Mouse (Mus musculus): ENCODE results near the gene Cpeb4. TPM values are rescaled to one million over a fixed set of nuclear protein-coding genes. Genes with fewer than 3 reads are reported as not detected.

Cpeb4 gene
- total and polyA plus RNA-seq, 3 experiments = 13.8 to 23.9 (median 20.1) TPM

- Histone ChIP-seq H3K4me1 (ENCODE audit: control insufficient read depth in 1 of 2, insufficient read depth in 2 of 2) (no peaks in the 10 kb centered on the region), H3K9me3 (replicated peaks; ENCODE audit: low read length) (no peaks in the 10 kb centered on the region), H3K4me2 (ENCODE audit: insufficient read depth, low read depth, poor library complexity, severe bottlenecking) (no peak overlapping the region), H3K9ac (ENCODE audit: insufficient read depth, low read depth) (no peak overlapping the region), H3K27ac (ENCODE audit: insufficient read depth, low read depth) (no peak overlapping the region), H3K4me3 (replicated peaks in 1 of 3; ENCODE audit: low read depth in 2 of 3, low read length in 2 of 3, poor library complexity in 1 of 3) (no peak overlapping the region), H3K27me3 (replicated peaks) (no peaks in the 10 kb centered on the region), H3K36me3 (replicated peaks in 1 of 2; ENCODE audit: control insufficient read depth in 1 of 2, insufficient read depth in 1 of 2, low read length in 1 of 2) (peaks cover 26 to 53% of the 10 kb centered on the region in 2 experiments), H3K79me2 (replicated peaks; ENCODE audit: control insufficient read depth, extremely low read depth, insufficient read depth, poor library complexity, severe bottlenecking) (no peaks in the 10 kb centered on the region)
- dilution Hi-C loops (cut with MboI; ENCODE audit: extremely low pct_ligation_motif_present, extremely low pct_unique_long_range_greater_than_20kb, low sequenced_read_pairs) (no loop called here), in situ Hi-C loops (cut with MboI; ENCODE audit: low pct_ligation_motif_present, low pct_unique_long_range_greater_than_20kb, low sequenced_read_pairs) (no loop called here)
- TF ChIP-seq JUND (conservative IDR thresholded peaks at IDR 0.05; ENCODE audit: low read depth, low read length) = no peak
- TF ChIP-seq RCOR1 (conservative IDR thresholded peaks at IDR 0.05; ENCODE audit: low read depth, low read length) = no peak
- TF ChIP-seq PAX5 (IDR thresholded peaks at IDR 0.05; ENCODE audit: low read length) = no peak
- TF ChIP-seq POLR2A (IDR thresholded peaks at IDR 0.05; ENCODE audit: low read depth, low read length) = no peak
- DNase-seq (ENCODE audit: extremely low read depth) = no peak
These were observed 63.6 kb downstream of the Cpeb4 start for GRCm38 (mm10) chr11:31935652-31936051.

DNA sequence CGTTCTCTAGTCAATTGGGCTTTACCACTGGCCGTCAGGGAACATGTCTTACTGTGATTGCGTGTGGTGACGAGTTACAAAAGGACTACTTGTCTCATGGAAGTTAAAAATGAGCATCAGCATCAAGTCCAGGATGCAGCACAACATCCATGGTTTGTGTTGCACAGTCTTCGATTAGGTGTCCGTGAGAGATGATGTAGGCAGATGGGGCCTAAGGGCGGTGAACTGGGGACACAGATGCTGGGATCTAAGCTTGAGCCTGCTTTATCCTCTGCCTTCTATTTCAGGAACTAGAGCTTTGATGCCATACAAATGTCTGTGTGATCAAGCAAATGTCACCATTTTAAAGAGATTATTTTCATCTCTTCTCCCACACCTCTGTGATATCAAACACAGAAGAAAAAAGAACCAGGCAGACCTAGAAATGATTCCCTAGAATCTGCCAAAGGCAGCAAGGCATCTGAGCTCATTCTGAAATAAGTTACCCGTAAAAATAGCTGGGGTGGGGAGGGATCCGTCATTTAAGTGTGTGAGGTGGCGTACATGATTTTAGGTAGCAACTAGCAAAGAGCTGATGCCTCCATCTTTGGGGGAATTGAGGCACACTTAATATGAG lies 65.0 kb downstream of the Cpeb4 start:
- H3K4me1 ChIP-seq (ENCODE audit: control insufficient read depth in 1 of 2, insufficient read depth in 2 of 2) = peaks cover 0 to under 1% of the 10 kb centered on the region in 2 experiments; a peak in 1 of 4 replicates
- no peaks in the 10 kb centered on the region for H3K79me2 ChIP-seq (replicated peaks; ENCODE audit: control insufficient read depth, extremely low read depth, insufficient read depth, poor library complexity, severe bottlenecking)
- H3K9me3 ChIP-seq (replicated peaks; ENCODE audit: low read length) = no peaks in the 10 kb centered on the region
- TF ChIP-seq ZNF384 (IDR thresholded peaks at IDR 0.05; ENCODE audit: low read depth, low read length) (no peak), ZKSCAN1 (IDR thresholded peaks at IDR 0.05; ENCODE audit: borderline replicate concordance, low read depth, low read length) (no peak), POLR2AphosphoS2 (IDR thresholded peaks at IDR 0.05; ENCODE audit: low read depth, low read length) (no peak), ZC3H11A (IDR thresholded peaks at IDR 0.05; ENCODE audit: low read depth, low read length) (no peak), USF2 (conservative IDR thresholded peaks at IDR 0.05; ENCODE audit: low read depth, low read length) (no peak)
- peaks cover 15 to 40% of the 10 kb centered on the region in 2 experiments for H3K36me3 ChIP-seq (replicated peaks in 1 of 2; ENCODE audit: control insufficient read depth in 1 of 2, insufficient read depth in 1 of 2, low read length in 1 of 2)
- no peak for DNase-seq (ENCODE audit: extremely low read depth)
- dilution Hi-C loops (cut with MboI; ENCODE audit: extremely low pct_ligation_motif_present, extremely low pct_unique_long_range_greater_than_20kb, low sequenced_read_pairs) = no loop called here
- H3K4me2 ChIP-seq (ENCODE audit: insufficient read depth, low read depth, poor library complexity, severe bottlenecking) = no peak overlapping the region
- in situ Hi-C loops (cut with MboI; ENCODE audit: low pct_ligation_motif_present, low pct_unique_long_range_greater_than_20kb, low sequenced_read_pairs) = no loop called here
- H3K9ac ChIP-seq (ENCODE audit: insufficient read depth, low read depth) = no peak overlapping the region
- H3K27me3 ChIP-seq (replicated peaks) = no peaks in the 10 kb centered on the region
- H3K27ac ChIP-seq (ENCODE audit: insufficient read depth, low read depth) = no peak overlapping the region
- H3K4me3 ChIP-seq (replicated peaks in 1 of 3; ENCODE audit: low read depth in 2 of 3, low read length in 2 of 3, poor library complexity in 1 of 3) = no peak overlapping the region

DNA sequence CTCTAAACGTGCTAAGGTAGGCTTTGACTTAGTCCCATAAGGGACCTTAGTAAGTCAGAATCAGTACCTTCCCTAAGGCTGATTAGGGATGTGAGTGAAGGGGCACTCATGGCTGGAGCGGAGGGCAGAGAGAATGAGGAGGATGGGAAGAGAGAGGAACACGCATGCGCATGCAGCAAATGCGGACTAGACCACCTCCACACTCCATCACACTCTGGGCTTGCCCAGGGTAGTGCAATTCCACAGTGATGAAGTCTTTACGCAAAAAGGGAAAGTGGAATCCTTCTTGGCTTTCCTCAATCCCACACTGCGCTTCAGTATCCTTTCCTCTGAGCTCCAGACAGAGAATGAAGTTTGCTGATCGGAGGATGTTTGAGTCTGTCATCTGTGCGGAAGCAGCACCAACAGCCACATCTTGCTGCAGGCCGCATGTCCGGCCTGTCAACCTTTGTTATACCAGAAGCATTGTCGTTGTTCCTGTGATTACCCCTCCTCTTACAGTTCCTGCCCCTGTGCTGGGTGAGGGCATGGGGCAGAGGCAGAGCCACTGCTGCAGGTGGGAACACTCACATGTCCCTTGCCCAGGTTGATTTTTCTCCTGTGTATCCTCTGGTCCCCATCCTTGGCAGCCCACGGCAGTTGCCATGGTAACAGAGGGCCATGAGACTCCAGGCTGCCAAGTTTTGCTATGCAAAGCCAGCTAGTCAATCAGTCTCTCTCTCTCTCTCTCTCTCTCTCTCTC lies 69.1 kb downstream of the Cpeb4 start:
- in situ Hi-C loops (cut with MboI; ENCODE audit: low pct_ligation_motif_present, low pct_unique_long_range_greater_than_20kb, low sequenced_read_pairs) = no loop called here
- Histone ChIP-seq H3K9ac (ENCODE audit: insufficient read depth, low read depth) (no peak overlapping the region), H3K9me3 (replicated peaks; ENCODE audit: low read length) (no peaks in the 10 kb centered on the region), H3K4me3 (replicated peaks in 1 of 3; ENCODE audit: low read depth in 2 of 3, low read length in 2 of 3, poor library complexity in 1 of 3) (no peak overlapping the region), H3K79me2 (replicated peaks; ENCODE audit: control insufficient read depth, extremely low read depth, insufficient read depth, poor library complexity, severe bottlenecking) (no peaks in the 10 kb centered on the region), H3K27me3 (replicated peaks) (no peaks in the 10 kb centered on the region), H3K4me1 (ENCODE audit: control insufficient read depth in 1 of 2, insufficient read depth in 2 of 2) (peaks cover 3 to 9% of the 10 kb centered on the region in 2 experiments; a peak in 3 of 4 replicates), H3K27ac (ENCODE audit: insufficient read depth, low read depth) (no peak overlapping the region), H3K4me2 (ENCODE audit: insufficient read depth, low read depth, poor library complexity, severe bottlenecking) (no peak overlapping the region), H3K36me3 (replicated peaks in 1 of 2; ENCODE audit: control insufficient read depth in 1 of 2, insufficient read depth in 1 of 2, low read length in 1 of 2) (peaks cover 4 to 13% of the 10 kb centered on the region in 2 experiments)
- DNase-seq (ENCODE audit: extremely low read depth) = no peak
- TF ChIP-seq JUN (IDR thresholded peaks at IDR 0.05; ENCODE audit: insufficient read depth, low read depth, low read length) (no peak), ZC3H11A (IDR thresholded peaks at IDR 0.05; ENCODE audit: low read depth, low read length) (no peak), MAX (IDR thresholded peaks at IDR 0.05; ENCODE audit: low read length) (no peak), JUND (conservative IDR thresholded peaks at IDR 0.05; ENCODE audit: low read depth, low read length) (no peak), ZNF384 (IDR thresholded peaks at IDR 0.05; ENCODE audit: low read depth, low read length) (no peak), USF2 (conservative IDR thresholded peaks at IDR 0.05; ENCODE audit: low read depth, low read length) (no peak), ZMIZ1 (IDR thresholded peaks at IDR 0.05; ENCODE audit: low read depth, low read length) (no peak), CHD1 (IDR thresholded peaks at IDR 0.05; ENCODE audit: low read depth, low read length) (no peak), SIN3A (IDR thresholded peaks at IDR 0.05; ENCODE audit: low read length) (no peak)
- dilution Hi-C loops (cut with MboI; ENCODE audit: extremely low pct_ligation_motif_present, extremely low pct_unique_long_range_greater_than_20kb, low sequenced_read_pairs) = no loop called here
